Mouse (Mus musculus) limb, embryonic 14.5 days (tissue): ENCODE results near the gene Gkn1. TPM values are rescaled to one million over a fixed set of nuclear protein-coding genes. Genes with fewer than 3 reads are reported as not detected.
A peak's percentile ranks its signal among the peaks of the same experiment; 100 is the strongest.

Source experiments
- ATAC-seq: fragments of 200-750 bp; cut with Nextera tagmentation; 2 replicates; pipeline ENCODE4 v1.8.0; 2017; ENCODE audit warnings: low read depth, moderate number of reproducible peaks, moderate TSS enrichment; ENCODE audit not compliant: low FRiP score
- DNase-seq: peaks from one replicate; pipeline ENCODE4 v3.0.0-alpha.2; 2015; ENCODE audit warnings: low spot score
- H3K27ac ChIP-seq: fragments of 300-500 bp; sonication (generic); replicated peaks from 2 replicates; pipeline ENCODE4 v1.5.1; 2014; ENCODE audit warnings: low read depth, mild to moderate bottlenecking, low read length, moderate library complexity, mixed read lengths
- H3K27me3 ChIP-seq: fragments of 300-500 bp; sonication (generic); 2 replicates; pipeline ENCODE4 v1.6.1; 2014; ENCODE audit warnings: low read length, mixed read lengths; ENCODE audit not compliant: control insufficient read depth, insufficient read depth
- H3K36me3 ChIP-seq: fragments of 300-500 bp; sonication (generic); 2 replicates; pipeline ENCODE4 v1.6.1; 2014; ENCODE audit warnings: mild to moderate bottlenecking, low read length, moderate library complexity, mixed read lengths; ENCODE audit not compliant: control insufficient read depth, insufficient read depth
- H3K4me1 ChIP-seq: fragments of 300-500 bp; sonication (generic); 2 replicates; pipeline ENCODE4 v1.6.1; 2014; ENCODE audit warnings: antibody characterized with exemption, low read length, mixed read lengths; ENCODE audit not compliant: control insufficient read depth, insufficient read depth
- H3K4me2 ChIP-seq: fragments of 300-500 bp; sonication (generic); replicated peaks from 2 replicates; pipeline ENCODE4 v1.6.1; 2014; ENCODE audit warnings: low read depth, mild to moderate bottlenecking, low read length, moderate library complexity; ENCODE audit not compliant: severe bottlenecking
- H3K4me3 ChIP-seq: fragments of 300-500 bp; sonication (generic); replicated peaks from 2 replicates; pipeline ENCODE4 v1.5.1; 2014; ENCODE audit warnings: low read length
- H3K9ac ChIP-seq: fragments of 300-500 bp; sonication (generic); 2 replicates; pipeline ENCODE4 v1.6.1; 2014; ENCODE audit warnings: mild to moderate bottlenecking, low read depth, low read length, moderate library complexity; ENCODE audit not compliant: severe bottlenecking
- H3K9me3 ChIP-seq: fragments of 300-500 bp; sonication (generic); 2 replicates; pipeline ENCODE4 v1.6.1; 2016; ENCODE audit warnings: low read length; ENCODE audit not compliant: control insufficient read depth
- POLR2A ChIP-seq: fragments of 200-500 bp; IDR thresholded peaks from 2 replicates; pipeline ENCODE4 v1.8.0; 2012; ENCODE audit warnings: inconsistent platforms, mild to moderate bottlenecking, moderate library complexity, borderline replicate concordance; ENCODE audit not compliant: insufficient read depth, insufficient read length; ENCODE audit errors: extremely low read depth
- WGBS: fragments of 180-500 bp; shearing (Covaris S2); extraction: QIAGEN DNeasy Blood & Tissue Kit; methylation state at CpG from one replicate; pipeline ENCODE4 v1.1.7; 2014; 5-methylcytosine and 5-hydroxymethylcytosine counted together
- polyA plus RNA-seq, 2 experiments: library from polyadenylated mRNA; depleted of rRNA in 1 of 2; stranded (reverse) in 1 of 2; unstranded in 1 of 2; fragments of >200 nt; fragmentation: Nextera tagmentation in 1 of 2; extraction: Ambion mirVana in 1 of 2; gene quantifications; 2 replicates each; pipeline versions ENCODE4 v1.2.1 to v1.2.3; 2012 to 2014

Gkn1 gene
- polyA plus RNA-seq, 2 experiments: 0.15 TPM; not detected in 1

DNA sequence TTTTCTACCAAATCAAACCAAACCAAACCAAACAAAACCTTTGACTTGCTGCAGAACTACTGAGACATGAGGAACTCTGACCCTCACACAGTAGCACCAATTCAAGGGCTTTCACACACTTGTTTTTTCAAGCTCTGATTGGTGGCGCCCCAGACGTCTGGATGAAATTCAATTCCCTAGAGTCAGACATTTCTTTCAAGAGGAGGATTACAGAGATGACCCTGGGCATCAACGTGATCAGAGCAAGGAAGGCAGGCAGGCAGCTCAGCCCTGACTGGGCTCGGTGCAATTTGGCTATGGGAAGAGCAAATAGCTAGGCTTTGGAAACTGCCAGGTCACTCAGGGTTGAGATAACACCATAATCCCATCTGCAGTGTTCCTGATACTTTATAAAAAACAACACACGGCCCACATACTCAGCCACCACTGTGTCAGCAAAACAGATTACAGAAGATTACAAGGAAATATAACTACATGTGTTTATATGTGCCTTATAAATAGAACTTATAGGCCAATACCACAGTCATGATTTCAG, 38.8 kb upstream of the Gkn1 start:
- H3K27me3 ChIP-seq: no peaks in the 10 kb centered on the region
- 30% methylated on average over 5 of the region's 5 CpGs for WGBS
- no peak overlapping the region for H3K4me3 ChIP-seq
- H3K27ac ChIP-seq: no peak overlapping the region
- no peak overlapping the region for H3K9ac ChIP-seq
- no peak overlapping the region for H3K4me2 ChIP-seq
- ATAC-seq (no peak), DNase-seq (no peak)
- peaks cover 3% of the 10 kb centered on the region; the same call in 1 of the 2 replicates for H3K4me1 ChIP-seq
- H3K9me3 ChIP-seq: no peaks in the 10 kb centered on the region
- H3K36me3 ChIP-seq: no peaks in the 10 kb centered on the region
- TF ChIP-seq POLR2A: no peak

DNA sequence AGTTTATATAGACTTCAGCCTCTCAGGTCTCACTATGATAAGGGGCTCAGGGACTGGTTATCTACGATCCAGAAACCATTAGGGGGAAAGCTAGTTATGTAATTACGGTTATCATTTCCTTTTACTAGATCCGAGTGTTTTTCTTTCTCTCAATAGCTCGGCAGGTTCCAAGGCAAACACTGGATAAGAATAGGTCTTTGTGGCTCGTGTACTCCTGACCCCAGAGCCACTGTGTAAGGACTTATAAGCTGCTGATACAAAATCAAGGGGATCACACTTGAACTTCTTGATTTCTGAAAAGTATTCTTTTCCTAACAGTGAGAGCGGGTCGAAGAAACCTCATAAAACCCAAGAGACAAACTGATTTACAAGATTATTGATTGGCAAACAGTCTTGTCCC, 38.1 kb upstream of the Gkn1 start, which contains the start of gene Gkn3:
Gkn3 (minus strand) TSS at position 59 of the 400 bp plus-strand sequence.
- WGBS: 67% methylated on average over 7 of the region's 7 CpGs
- H3K4me2 ChIP-seq: no peak within 1 kb of the TSS
- ATAC-seq (no peak), DNase-seq (no peak)
- H3K9me3 ChIP-seq: no peaks in the 10 kb centered on the region
- H3K4me3 ChIP-seq: no peak within 1 kb of the TSS
- H3K27ac ChIP-seq: no peak within 1 kb of the TSS
- H3K36me3 ChIP-seq: no peaks in the 10 kb centered on the region
- TF ChIP-seq POLR2A: no peak
- H3K9ac ChIP-seq: no peak within 1 kb of the TSS
- peaks cover 9% of the 10 kb centered on the region; the same call in 1 of the 2 replicates for H3K4me1 ChIP-seq
- H3K27me3 ChIP-seq: no peaks in the 10 kb centered on the region

DNA sequence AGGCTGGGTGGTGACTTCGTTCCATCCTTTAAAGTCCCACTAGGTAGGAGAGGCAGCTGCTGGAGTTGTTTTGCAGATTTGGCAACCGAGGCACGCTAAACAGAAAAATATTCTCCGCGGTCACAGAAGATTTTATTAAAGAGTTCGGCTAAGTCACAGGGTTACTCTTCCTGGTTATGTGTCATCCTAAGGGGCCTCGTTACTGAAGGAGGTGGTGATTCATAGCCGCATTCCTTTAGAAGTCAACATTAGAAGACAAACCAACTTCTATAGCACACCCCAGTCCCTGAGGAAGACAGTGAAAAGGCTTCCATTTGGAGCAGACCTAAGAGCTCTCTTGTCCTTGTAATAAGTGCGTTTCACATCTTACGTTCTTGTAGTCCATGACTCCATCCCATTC, 35.9 kb upstream of the Gkn1 start:
- 79% methylated on average over 10 of the region's 10 CpGs for WGBS

DNA sequence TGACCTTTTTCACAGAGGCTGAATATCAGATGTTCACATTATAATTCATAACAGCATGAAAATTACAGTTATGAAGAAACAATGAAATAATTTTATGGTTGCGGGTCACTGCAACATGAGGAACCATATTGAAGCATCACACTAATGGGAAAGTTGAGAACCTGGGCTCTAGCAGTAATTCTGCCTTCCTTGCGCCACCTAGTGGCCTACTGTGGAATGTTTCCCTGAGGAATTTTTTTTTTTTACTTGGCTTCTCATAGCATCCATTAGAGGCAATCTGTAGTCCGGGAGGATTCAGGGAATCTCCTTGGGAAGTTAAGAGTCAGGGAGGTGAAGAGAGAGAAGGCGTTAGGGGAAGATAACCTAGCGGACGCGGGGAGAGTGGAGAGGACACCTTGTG, 35.5 kb upstream of the Gkn1 start:
- no peak overlapping the region for H3K27ac ChIP-seq
- H3K9me3 ChIP-seq: no peaks in the 10 kb centered on the region
- no peak overlapping the region for H3K4me2 ChIP-seq
- 15% methylated on average over 7 of the region's 7 CpGs for WGBS
- ATAC-seq (no peak), DNase-seq (peak; percentile 93)
- H3K36me3 ChIP-seq: no peaks in the 10 kb centered on the region
- no peak overlapping the region for H3K4me3 ChIP-seq
- H3K27me3 ChIP-seq: no peaks in the 10 kb centered on the region
- no peak overlapping the region for H3K9ac ChIP-seq
- no peak for TF ChIP-seq POLR2A
- peaks cover 9% of the 10 kb centered on the region; the same call in 1 of the 2 replicates for H3K4me1 ChIP-seq

More for the DNA sequence above, 35.9 kb upstream of the Gkn1 start:
- no peak overlapping the region for H3K4me2 ChIP-seq
- DNase-seq (no peak), ATAC-seq (no peak)
- peaks cover 9% of the 10 kb centered on the region; the same call in 1 of the 2 replicates for H3K4me1 ChIP-seq
- H3K27me3 ChIP-seq: no peaks in the 10 kb centered on the region
- H3K9ac ChIP-seq: no peak overlapping the region
- no peaks in the 10 kb centered on the region for H3K36me3 ChIP-seq
- H3K4me3 ChIP-seq: no peak overlapping the region
- H3K27ac ChIP-seq: no peak overlapping the region
- no peak for TF ChIP-seq POLR2A
- no peaks in the 10 kb centered on the region for H3K9me3 ChIP-seq

DNA sequence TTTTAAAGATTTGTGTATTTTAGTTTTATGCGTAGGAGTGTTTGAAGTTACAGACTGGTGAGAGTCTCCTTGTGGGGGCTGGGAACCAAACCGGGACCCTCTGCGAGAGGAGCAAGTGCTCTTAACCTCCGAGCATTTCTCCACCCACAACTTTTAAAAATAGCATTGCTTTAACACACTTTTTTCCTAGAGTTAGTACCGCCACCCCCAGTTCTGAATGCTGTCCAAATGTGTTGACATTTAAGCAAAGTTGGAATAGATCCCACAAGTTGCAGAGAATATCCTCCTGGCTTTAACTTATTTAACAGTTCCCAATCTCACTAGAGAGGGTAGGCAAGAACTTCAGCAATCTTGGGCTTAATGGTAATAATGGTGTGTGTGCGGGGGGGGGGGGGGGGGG, 34.0 kb upstream of the Gkn1 start:
- Histone ChIP-seq H3K4me1 (peaks cover 9% of the 10 kb centered on the region; the same call in 1 of the 2 replicates), H3K27ac (no peak overlapping the region), H3K9ac (no peak overlapping the region), H3K36me3 (no peaks in the 10 kb centered on the region), H3K4me2 (peak overlapping the region; percentile 50; the same call in 1 of the 2 replicates), H3K4me3 (peak overlapping the region; percentile 31; the same call in 1 of the 2 replicates), H3K9me3 (no peaks in the 10 kb centered on the region), H3K27me3 (no peaks in the 10 kb centered on the region)
- DNase-seq (peak; percentile 31), ATAC-seq (no peak)
- TF ChIP-seq POLR2A: no peak
- 37% methylated on average over 5 of the region's 6 CpGs for WGBS
